Mouse (Mus musculus): Measurements from ENCODE around the gene Rps15.

- TF ChIP-seq POLR2A (IDR thresholded peaks at IDR 0.05; ENCODE audit: insufficient read depth, low read depth, low read length) (0 out of 2 replicates have a peak, but pooled peaks have one; percentile 19), CTCF (IDR thresholded peaks at IDR 0.05) (no peak), EP300 (IDR thresholded peaks at IDR 0.05; ENCODE audit: insufficient read depth, low read depth, low read length) (peak; percentile 87)
These were observed 10.9 kb upstream of the Rps15 start for GRCm38 (mm10) chr10:80281304-80281703.
